Mouse (Mus musculus) Muller cell, postnatal 12 days (primary cell): ENCODE data around the gene Serp2.
A peak's percentile ranks its signal among the peaks of the same experiment; 100 is the strongest.
"Not testable (repeated sequence)": the region's sequence is repeated elsewhere in the genome, so short reads cannot be mapped to it uniquely, and the experiment has no call there.

Source experiments
- DNase-seq: peaks from one replicate; pipeline ENCODE4 v3.0.0-alpha.2; 2015; ENCODE audit errors: inconsistent ontology term

Gene Serp2

GRCm38 (mm10) chr14:76569271-76569961 lies 12.7 kb upstream of the Serp2 start:
- no peak for DNase-seq

- DNase-seq: no peak
Measured at GRCm38 (mm10) chr14:76568548-76568947, 11.9 kb upstream of the Serp2 start.

- DNase-seq: no peak
Measured at GRCm38 (mm10) chr14:76567280-76567679, 10.6 kb upstream of the Serp2 start.

GRCm38 (mm10) chr14:76566711-76567110 lies 10.0 kb upstream of the Serp2 start:
- DNase-seq: no peak

GRCm38 (mm10) chr14:76566193-76566592 lies 9.5 kb upstream of the Serp2 start:
- no peak for DNase-seq

- no peak for DNase-seq
Measured at GRCm38 (mm10) chr14:76559208-76559607, 2.5 kb upstream of the Serp2 start.

- DNase-seq: not testable (repeated sequence)
Measured at GRCm38 (mm10) chr14:76558171-76558570, 1.5 kb upstream of the Serp2 start.

GRCm38 (mm10) chr14:76556031-76556851 lies 448 bp downstream of the Serp2 start:
- DNase-seq: peak; percentile 85

- DNase-seq: peak; percentile 95
Measured at GRCm38 (mm10) chr14:76555263-76556030, 1.2 kb downstream of the Serp2 start.

GRCm38 (mm10) chr14:76544136-76544535 lies 12.6 kb downstream of the Serp2 start:
- no peak for DNase-seq

- no peak for DNase-seq
Measured at GRCm38 (mm10) chr14:76541341-76541740, 15.3 kb downstream of the Serp2 start.

- DNase-seq: no peak
Measured at GRCm38 (mm10) chr14:76540005-76540670, 16.6 kb downstream of the Serp2 start.

GRCm38 (mm10) chr14:76536921-76537320 lies 19.8 kb downstream of the Serp2 start:
- peak; percentile 50 for DNase-seq

GRCm38 (mm10) chr14:76535096-76535495 lies 21.6 kb downstream of the Serp2 start:
- DNase-seq: peak; percentile 58

GRCm38 (mm10) chr14:76533170-76533815 lies 23.4 kb downstream of the Serp2 start:
- DNase-seq: peak; percentile 62

- DNase-seq: no peak
Measured at GRCm38 (mm10) chr14:76532257-76533169, 24.2 kb downstream of the Serp2 start.

- no peak for DNase-seq
Measured at GRCm38 (mm10) chr14:76531027-76531660, 25.5 kb downstream of the Serp2 start.

- no peak for DNase-seq
Measured at GRCm38 (mm10) chr14:76528641-76529040, 28.0 kb downstream of the Serp2 start.

- DNase-seq: no peak
Measured at GRCm38 (mm10) chr14:76527758-76528313, 28.9 kb downstream of the Serp2 start.
